Mouse (Mus musculus) adrenal gland, adult (tissue): ENCODE results near the gene Rtkn2.
A peak's percentile ranks its signal among the peaks of the same experiment; 100 is the strongest.

Experiments used
- DNase-seq, 2 experiments: peaks; one replicate each; pipeline ENCODE4 v3.0.0; 2022 to 2023; ENCODE audit warnings: low spot score in 1 of 2; ENCODE audit not compliant: inconsistent age in 2 of 2

The Rtkn2 gene

DNA sequence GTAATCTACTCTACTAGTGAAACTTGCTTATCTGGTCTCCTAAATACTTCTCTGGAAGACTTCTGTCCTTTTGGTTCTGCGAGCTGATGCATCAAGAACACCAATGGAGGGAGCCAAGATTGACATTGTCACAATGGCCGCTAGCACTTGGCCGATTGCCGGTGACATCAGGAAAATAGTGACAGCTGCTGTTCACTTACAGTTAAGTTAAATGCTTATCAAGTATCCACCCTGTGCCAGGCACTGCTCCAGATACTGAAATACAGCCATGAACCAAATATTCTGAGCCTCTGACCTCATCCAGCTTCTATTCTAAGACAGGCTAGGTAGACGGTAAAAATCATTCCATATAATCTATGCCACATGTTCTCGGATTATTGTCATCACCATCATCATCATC is 123.2 kb downstream of the Rtkn2 start:
- peak in 1 of 2 experiments; percentile 36 for DNase-seq

DNA sequence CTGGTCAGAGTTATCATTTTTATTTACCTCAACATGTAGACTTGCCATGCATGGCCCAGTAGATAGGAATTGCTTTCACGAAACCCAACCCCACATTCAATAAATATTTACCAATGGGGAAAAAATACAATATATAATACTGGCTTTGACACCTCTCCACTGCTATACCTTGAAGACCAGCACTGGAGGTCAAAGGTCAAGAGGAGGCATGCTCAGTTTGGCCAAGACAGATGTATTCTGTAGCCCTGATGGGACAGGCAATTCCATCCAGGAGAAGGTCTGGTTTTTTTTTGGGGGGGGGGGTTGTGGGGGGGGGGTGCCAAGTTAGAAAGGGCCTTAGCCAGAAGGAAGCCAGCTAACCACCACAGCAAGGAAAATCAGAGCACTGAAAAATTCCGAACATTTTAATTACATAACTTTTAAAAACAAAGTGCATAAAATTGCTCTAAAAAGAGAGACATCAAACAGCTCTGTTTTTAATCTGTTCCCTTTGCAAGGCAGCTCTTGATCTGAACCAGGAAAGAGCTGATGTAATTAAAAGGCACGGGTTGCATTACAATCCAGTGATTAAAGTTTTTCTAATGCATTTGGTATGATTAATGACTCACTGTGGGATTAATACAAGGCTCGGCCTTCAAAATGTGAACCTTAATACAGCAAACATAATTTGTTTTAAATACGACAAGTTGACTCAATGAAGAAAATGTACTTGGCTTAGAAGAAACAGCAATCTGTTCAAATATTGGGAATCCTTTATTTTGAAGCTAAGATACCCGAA is 123.9 kb downstream of the Rtkn2 start:
- peak in 1 of 2 experiments; percentile 74 for DNase-seq

DNA sequence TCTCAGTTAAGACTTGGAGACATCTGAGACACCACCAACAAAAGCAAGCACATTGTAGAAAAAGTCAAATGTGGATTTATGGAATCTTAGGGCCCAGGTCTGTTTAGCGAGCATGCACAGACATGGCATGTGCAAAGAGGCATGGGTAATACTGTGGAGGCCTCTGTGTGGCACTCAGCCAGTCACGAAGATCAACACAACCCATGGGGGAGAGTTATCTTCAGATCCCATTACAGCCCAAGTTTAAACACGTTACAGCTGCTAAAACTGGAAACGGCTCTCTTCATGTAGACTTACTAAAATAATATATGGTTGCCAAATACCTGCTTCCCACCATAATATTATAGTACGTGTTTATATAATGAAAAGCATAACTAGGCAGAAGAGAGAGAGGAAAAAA is 124.6 kb downstream of the Rtkn2 start:
- DNase-seq: no peak

DNA sequence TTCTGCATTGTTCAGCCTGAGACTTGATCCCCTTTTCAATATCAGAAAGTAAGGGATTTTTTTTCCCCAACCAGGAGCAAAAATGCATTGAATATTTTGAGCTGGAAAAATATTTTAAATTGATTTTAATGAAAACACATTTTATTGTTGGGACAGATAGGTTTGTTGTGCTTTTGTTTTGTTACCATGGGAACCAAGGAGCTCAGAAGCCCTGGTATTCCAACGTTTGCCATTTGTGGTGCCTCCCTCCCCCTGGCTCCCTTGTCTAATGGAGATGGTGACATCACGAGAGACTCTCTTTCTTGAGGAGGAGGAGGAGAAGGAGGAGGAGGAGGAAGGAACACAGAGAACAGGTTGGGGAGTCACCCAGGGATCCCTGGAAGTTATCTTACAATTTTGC is 125.1 kb downstream of the Rtkn2 start:
- peak in 1 of 2 experiments; percentile 55 for DNase-seq

DNA sequence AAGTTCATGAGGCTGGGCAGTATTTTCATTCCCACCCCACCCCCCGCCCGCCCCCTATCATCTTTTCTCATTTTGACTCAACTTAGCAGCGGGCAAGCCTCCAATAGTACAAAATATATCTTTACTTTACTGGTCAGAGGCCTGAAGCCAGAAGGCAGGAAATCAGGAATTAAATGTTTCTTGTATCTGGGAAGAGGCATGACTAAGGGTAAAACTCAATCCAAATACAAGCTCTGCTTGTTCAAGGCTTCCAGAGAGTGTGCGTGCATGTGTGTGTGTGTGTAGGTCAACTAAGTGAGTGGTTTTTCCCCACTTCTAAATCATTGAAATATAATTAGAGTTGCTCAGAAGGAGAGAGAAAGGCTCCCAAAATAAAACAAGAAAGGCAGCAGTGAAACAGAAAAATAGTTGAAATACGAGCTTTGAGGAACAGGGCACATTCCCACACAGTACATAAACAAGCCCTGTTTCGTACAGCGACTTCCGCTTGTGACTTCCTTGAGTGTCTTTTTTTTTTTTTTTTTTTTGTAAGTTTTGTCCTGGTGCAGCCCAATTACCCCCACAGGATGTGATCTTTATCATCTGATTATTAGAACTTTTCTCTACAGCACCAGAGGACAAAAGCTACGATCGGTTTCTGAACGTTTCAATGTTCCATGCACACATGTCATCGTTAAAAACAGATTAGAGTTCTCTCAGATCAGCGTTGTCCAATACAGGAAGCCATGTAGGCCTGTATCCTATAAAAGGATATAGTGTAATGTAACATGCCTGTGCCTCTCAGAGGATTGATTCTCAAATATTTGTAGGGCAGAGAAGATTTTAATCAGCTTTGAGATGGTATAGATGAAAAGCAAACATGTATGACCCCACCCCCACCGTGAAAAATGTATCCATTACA is 125.8 kb downstream of the Rtkn2 start:
- peak in 1 of 2 experiments; percentile 51 for DNase-seq

DNA sequence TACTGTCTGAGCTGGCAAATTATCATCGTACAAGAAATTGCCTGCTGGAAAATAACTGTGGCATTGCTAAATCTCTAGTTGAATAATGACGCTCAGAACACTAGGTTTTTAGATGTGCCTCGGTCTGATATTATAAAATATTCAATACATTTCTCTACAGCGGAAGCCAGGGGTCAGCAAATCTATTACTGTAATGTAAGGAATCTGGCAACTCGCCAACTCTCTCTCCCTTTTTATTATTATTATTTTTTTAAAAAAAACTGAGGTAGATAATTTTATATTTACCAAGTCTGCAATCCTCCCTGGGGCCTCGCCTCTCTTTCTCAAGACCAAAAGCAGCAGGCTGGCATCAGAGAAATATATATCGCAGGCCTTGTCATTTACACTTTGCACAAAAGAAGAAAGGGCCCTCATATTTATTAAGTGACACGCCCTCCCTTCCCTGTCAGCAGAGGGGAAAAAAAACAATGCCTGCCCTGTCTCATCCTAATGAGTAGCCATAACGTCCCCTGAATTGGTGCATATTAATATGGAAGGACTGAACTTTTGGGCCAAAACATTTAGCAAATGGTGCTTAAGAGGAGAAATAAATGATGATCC is 127.1 kb downstream of the Rtkn2 start:
- no peak for DNase-seq

DNA sequence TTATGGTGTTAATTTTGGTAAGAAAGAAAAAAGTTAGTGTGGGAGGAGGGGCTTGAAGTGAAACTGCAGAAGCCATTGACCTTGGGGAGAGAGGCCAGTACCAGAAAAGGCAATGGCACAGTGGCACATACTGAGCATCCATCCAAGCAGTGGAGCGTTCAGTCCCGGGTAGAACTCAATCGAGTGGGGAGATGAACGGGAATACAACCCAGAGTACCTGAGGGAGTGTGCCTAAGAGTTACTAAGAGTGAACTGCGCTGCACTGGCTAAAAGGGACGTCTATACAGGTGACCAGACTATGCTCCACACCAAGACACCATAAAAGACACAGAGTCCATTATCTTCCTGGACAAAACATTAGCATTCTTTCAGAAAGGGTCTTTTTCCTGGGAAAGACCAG is 128.3 kb downstream of the Rtkn2 start:
- no peak for DNase-seq
